Mouse (Mus musculus) ES-Bruce4 (cell line): ENCODE data around the gene Mat2a.

Source experiments
- CTCF ChIP-seq: IDR thresholded peaks from one replicate; pipeline ENCODE4 v1.8.1; 2011; ENCODE audit warnings: low read depth, low read length
- POLR2A ChIP-seq: IDR thresholded peaks from one replicate; pipeline ENCODE4 v1.8.1; 2011; ENCODE audit warnings: low read length; ENCODE audit not compliant: insufficient read depth

GRCm38 (mm10) chr6:72425646-72426045 is 13.7 kb downstream of the Mat2a start:
- TF ChIP-seq CTCF (no peak), POLR2A (no peak)
